Mouse (Mus musculus): ENCODE measurements around the gene Gata1.
"Not testable (repeated sequence)": the region's sequence is repeated elsewhere in the genome, so short reads cannot be mapped to it uniquely, and the experiment has no call there.

DNA sequence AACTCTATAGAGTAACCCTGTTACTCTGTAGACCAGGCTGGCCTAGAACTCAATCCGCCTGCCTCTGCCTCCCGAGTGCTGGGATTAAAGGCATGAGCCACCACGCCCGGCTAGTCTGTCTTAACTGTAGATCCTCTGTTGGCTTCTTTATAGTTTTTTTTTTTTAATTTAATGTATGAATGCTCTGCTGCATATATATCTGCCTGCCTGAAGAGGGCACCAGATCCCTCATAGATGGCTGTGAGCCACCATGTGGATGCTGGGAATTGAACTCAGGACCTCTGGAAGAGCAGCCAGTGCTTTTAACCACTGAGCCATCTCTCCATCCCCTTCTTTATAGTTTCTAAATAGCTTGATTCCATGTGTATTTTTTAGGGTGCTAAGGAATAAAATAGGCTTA lies 31.5 kb upstream of the Gata1 start:
- not testable (repeated sequence) for TF ChIP-seq CTCF (IDR thresholded peaks at IDR 0.05; ENCODE audit: low read depth, low read length); GATA1 (IDR thresholded peaks at IDR 0.05; ENCODE audit: borderline replicate concordance, low read length); GATA2 (IDR thresholded peaks at IDR 0.05; ENCODE audit: borderline replicate concordance, low read depth, low read length); TAL1 (conservative IDR thresholded peaks at IDR 0.05; ENCODE audit: low read depth, low read length); POLR2AphosphoS5 (IDR thresholded peaks at IDR 0.05; ENCODE audit: insufficient replicate concordance, low read depth, low read length)

Measured in G1E (cell line).